Mouse (Mus musculus) liver, adult (tissue): ENCODE measurements around the gene Hdgfl2.

ENCODE experiments used
- GATA4 ChIP-seq: IDR thresholded peaks from 2 replicates; pipeline ENCODE4 v1.6.1; 2014; ENCODE audit warnings: mild to moderate bottlenecking, low read length; ENCODE audit not compliant: insufficient replicate concordance

The Hdgfl2 gene

GRCm38 (mm10) chr17:56133457-56134363 lies 54.3 kb downstream of the Hdgfl2 start:
- TF ChIP-seq GATA4 = peak; percentile 65; the same call in 1 of the 2 replicates

DNA sequence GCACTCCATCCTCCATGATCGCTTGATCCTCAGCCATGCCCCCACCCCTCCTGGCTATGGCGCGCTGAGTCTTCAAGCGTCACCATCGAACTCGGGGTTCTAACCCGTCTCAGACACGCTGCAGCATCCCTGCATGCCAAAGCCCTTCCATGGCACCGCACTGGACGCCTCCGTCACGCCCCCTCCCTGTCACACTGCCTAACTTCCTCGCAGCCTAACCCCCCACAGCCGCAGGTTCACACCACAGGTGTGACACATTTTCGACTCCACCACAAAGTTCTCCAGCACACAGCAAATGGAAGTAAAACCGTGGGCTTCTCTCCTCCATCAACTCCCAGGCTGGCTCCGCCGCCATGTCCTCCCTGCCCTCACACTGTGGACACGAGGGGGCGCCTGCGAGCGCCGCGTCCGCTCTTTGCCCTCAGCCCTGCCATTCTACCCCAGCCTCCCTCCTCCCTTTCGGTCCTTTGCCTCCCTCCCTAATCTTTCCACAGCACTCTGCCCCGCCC lies 55.1 kb downstream of the Hdgfl2 start:
- TF ChIP-seq GATA4 = no peak

GRCm38 (mm10) chr17:56136558-56136957 lies 57.1 kb downstream of the Hdgfl2 start:
- TF ChIP-seq GATA4 = peak; percentile 43; the same call in 1 of the 2 replicates

- TF ChIP-seq GATA4 = no peak
Measured at GRCm38 (mm10) chr17:56137839-56138613, 58.6 kb downstream of the Hdgfl2 start.

DNA sequence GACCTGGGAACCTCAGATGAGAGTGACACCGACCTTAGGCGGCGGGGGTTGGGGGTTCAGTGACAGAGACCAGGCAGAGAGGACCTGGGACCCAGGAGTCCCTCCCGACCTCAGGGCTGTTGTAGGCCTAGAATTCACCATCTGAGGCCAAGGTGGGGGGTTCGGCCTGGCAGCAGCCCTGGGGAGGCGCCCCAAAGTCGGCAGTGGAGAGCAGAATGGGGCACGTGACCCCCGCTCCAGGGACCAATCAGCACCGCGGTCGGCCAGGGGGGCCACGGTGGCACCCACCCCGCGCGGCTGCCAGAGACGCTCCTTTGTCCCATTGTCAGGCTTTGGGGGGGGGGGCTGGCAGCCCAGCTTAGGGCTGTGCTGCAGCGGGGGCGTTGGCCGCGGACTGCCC lies 59.9 kb downstream of the Hdgfl2 start:
- no peak for TF ChIP-seq GATA4

GRCm38 (mm10) chr17:56139858-56140595 lies 60.6 kb downstream of the Hdgfl2 start, which contains the start of gene Sema6b:
Gene Sema6b (minus strand): TSS chr17:56140343.
- no peak for TF ChIP-seq GATA4

GRCm38 (mm10) chr17:56141702-56142605 lies 62.5 kb downstream of the Hdgfl2 start:
- no peak for TF ChIP-seq GATA4

GRCm38 (mm10) chr17:56144546-56144945 lies 65.1 kb downstream of the Hdgfl2 start:
- no peak for TF ChIP-seq GATA4

GRCm38 (mm10) chr17:56146131-56146530 lies 66.7 kb downstream of the Hdgfl2 start:
- no peak for TF ChIP-seq GATA4

DNA sequence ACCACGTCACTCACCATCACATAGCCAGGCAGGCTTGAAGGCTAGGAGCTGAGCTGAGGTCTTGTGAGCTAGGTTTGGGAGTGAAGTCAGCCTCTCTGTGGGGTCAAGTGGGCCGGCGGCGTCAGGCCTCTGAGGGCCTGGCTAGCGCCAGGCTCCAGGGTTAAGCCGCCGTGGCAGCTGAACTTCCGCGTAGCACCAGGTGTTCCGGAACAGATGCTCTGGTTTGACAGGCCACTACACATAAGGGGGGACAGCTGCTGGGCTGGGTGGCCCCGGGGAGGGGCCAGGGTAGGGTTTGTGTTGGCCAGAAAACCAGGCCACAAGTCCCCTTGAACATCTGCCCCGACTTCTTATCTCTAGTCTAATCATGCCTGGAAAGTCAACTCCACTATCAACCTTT lies 68.0 kb downstream of the Hdgfl2 start:
- no peak for TF ChIP-seq GATA4

DNA sequence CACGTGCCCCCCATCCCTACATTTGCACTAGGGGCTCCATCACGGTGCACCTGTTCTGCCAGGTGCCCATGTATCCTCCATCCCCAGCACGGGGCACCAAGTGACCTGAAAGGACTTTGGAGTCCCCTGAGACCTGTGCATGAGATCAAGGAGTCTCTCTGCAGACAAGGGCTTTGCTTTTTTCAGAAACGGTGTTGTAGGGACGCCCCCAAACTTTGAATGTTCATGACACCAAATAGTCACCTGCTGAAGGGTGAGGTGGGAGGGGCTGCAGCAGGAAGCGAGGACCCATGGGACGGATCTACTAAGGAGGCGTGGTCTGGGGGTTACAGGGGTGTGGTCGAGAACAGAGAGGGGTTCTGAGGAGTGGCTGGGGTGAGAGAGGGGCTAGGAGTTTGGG lies 68.8 kb downstream of the Hdgfl2 start:
- no peak for TF ChIP-seq GATA4

DNA sequence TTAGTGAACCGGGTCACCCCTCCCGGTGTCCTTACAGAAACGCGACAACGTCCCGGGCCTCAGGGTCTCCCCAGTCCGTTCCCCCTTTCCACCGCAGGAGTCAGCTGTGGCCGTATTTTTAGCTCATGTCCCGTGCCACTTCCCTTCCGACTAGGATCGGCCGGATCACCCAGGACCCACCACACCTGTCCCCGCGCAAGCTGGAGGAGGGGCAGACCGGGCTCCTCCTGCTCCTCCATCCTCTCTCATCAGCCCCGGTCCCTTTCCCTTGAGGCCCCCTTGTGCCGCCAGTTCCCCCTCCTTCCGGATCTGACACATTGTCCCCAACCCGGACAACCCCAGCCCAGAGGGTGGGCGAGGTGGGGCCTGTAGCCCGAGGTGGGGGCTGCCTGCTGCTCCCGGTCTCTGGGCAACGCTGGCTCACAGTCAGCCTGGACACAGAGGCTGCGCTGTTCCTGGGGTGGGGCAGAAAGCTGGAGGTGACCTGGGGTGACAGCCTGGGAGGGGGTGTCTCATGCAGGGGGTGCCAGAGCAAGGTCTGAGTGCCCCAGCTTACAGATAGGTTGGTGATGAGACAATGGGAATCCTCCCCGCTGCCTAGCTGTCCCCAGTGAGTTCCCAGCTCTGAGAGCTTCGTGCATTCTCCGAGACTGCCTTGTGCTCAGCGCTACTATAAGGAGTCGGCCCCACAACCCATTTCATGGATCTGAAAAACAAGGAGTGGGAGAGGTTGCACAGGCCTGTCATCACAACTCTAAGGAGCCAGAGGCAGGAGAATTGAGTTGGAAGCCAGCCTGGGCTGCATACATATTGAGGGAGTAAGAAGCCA lies 69.6 kb downstream of the Hdgfl2 start:
- no peak for TF ChIP-seq GATA4

DNA sequence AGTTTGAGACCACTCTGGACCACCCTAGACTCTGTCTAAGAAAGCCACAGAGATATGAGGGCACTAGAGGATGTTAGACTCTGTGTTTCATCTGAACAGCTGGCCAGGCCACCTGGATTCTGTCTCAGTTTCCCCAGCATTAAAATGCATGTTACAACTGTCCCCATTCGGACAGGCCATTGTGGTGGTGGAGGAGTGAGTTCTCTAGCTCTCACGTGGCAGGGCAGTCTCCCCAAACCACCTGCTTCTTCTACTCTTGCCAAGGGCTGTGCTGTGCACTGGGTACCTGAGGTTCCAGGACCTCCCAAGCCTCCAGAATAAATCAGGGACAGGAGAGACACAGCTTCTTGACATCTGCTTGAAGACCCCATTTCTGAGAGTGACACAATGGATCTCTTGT lies 70.5 kb downstream of the Hdgfl2 start:
- TF ChIP-seq GATA4 = no peak
